Mouse (Mus musculus) cerebellum, postnatal 25 days (tissue): ENCODE data around the gene 1810010D01Rik.

ENCODE experiments used
- DNase-seq, 2 experiments: peaks; one replicate each; pipeline ENCODE4 v3.0.0; 2021; ENCODE audit warnings: mixed read lengths in 2 of 2

The 1810010D01Rik gene

GRCm38 (mm10) chr7:145173563-145173962 lies 34.4 kb downstream of the 1810010D01Rik start:
- DNase-seq = peak in 1 of 2 experiments; percentile 28

- no peak for DNase-seq
These were observed 34.8 kb downstream of the 1810010D01Rik start for GRCm38 (mm10) chr7:145173116-145173515.

GRCm38 (mm10) chr7:145169703-145170102 lies 38.2 kb downstream of the 1810010D01Rik start:
- no peak for DNase-seq

- DNase-seq = peak in 1 of 2 experiments; percentile 27
These were observed 48.4 kb downstream of the 1810010D01Rik start for GRCm38 (mm10) chr7:145159283-145160240.
